Mouse (Mus musculus): ENCODE measurements around the gene Dpp7.

Gene Dpp7

DNA sequence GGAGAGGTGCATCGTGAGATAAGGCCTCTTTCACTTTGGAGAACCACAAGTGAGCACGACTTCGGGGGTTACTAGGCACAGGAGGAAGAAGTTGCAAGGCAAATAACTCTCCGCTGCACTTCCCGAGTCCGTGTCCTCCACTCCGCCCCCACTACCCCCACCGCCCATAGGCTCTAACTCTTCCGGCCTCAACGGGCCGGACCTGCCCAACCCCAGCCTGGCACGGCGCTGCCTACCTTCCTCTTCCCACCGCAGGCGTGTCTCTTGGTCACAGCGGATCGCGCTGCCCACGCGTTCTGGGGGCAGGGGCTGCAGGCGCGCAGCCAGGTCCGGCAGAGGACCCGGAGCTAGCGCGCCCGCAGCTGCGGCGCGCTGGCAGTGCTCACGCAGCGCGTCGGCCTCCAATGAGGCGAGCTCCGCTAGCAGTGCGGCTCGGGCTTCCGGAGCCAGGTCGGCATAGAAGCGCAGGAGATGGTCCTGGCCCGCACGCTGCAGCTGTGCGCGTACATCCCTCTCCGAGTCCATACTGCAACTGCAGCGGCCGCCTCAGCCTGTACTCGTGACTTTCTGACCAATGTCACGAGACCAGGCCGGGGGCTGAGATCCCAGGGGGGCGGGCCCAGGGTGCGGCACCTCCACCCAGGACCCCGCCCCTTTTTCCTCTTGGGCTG lies 9.1 kb upstream of the Dpp7 start, which contains the start of gene Uap1l1:
Gene Uap1l1 (minus strand): TSS at position 592 of the 671 bp plus-strand sequence.
- peak; percentile 92 to 93 for DNase-seq

DNA sequence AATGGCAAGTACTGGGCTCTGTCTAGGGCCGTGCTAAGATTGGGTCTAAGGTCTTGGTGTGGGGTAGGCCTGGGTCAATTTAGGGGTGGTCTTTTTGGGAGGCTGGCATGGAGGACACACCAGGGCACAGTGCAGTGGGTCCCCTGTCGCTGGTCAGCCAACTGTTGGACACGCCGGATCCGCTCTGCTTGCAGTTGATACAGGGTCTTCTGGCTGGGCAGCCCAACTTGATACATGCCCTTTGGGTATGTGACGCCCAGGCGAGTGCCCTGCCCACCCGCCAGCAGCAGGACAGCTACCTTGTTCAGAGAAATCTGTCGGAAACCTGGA lies 8.6 kb upstream of the Dpp7 start:
- no peak for DNase-seq

DNA sequence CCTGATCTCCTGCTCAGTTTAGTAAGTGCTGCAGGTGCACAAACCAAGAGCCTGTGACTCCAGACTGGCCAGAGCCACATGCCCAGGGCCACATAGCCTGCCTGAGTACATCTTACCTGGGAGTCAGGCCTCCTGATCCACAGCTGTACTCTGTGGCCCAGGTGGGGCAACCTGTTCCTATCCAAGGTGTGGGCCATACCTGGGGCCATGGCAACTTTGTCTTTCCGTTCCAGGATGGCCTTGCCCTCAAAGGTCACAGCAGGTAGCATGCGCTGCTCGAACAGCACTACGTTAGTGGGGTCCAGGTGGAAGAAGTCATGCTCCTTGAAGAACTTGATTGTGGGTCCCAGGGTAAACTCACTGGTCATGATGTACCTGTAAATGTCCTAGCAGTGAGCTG lies 8.2 kb upstream of the Dpp7 start:
- no peak for DNase-seq

DNA sequence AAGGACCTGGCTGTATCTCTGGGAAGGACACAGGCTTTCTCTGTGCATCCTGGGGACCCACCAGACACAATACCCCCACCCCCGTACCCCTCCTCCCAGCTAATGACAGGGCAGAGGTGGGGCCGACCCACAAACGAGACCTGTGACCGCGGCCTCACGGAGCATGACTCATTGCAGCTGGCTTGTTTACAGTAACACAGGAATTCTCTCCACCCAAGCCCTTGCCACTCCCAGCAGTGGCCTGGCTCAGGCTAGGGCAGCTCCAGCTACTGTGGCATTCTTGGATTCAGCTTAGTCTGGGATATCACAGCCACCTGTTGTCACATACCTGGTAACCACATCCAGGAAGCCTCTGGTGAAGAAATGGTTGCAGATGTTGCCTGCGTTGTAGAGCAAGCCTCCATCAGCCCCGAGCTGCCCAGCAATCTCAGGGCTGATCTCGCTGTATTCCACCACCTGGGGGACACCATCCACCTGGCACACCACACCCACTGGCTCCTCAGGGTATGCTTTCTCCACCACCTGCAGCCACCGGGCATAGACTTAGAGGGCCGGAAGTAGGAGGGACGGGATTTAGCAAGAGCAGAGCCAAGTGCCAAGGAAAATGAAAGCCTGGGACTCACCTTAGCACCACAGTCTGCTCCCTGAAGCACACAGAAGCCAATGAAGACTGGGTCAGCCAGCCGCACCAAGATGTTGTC lies 7.5 kb upstream of the Dpp7 start:
- DNase-seq, result peak; percentile 32 to 35

DNA sequence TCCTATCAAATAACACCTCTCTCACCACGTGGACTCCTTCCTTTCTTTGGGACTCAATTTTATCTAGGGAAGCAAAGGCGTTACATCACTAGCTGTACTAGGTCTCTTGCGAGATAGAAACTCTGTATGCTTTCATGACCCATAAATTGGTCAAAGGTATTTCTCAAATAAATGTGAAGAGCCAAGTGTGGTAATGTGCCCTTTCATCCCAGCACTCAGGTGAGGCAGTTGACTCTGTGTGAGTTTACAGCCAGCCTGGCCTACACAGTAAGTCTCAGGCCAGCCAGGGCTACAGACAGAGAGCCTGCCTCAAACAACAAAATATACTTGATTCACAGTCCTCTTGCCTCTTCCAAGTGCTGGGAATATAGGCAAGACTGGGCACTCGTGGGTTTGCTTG lies 3.7 kb upstream of the Dpp7 start:
- no peak for DNase-seq

DNA sequence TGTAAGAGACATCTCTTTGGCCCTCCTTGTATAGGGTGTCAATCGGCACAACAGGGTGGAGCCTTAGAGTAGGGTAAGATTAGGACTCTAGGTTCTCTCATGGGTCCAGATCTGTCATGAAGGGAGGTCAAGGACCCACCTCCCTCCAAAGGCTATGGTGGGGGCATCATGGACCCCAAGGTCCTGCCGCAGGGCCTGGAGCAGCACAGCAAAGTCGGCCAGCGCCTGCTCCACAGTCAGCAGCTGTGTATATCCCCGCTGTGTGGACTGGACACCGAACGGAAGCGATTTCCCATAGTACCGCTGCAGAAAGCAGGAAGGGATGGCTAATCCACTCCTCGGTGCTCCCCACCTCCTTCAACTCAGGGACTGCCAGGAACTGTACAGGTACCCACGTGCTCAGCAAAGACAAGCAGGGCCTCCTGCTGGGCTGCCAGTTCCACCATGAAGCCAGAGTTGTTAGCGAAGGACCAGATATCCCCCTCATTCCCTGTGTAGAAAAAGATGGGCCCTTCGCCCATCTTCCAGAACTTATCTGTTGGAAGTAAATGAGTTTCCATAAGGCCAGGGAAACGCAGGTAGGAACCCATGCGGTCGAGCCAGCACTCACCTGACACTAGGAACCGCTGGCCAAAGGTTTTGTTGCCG lies 616 bp downstream of the Dpp7 start:
- DNase-seq, result peak in 1 of 2 experiments; percentile 17

DNA sequence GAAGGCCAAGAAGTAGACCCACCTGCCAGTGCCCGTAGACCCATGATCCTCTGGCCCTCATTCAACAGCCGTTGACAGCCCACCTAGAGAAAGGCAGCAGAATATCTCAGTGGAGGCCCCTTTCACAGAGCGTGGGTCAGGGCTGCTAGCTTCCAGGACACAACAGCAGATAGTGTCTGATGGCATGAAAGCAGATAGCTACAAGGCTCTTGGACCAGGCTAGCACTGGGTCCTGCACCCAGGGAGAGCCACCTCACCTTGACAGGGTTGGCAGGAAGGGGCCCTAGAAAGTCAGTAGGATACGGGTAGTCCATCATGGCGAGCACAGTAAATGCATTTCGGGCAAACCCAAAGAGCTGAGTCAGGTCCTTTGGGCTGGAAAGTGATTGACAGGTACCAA lies 1.9 kb downstream of the Dpp7 start:
- DNase-seq, result no peak

DNA sequence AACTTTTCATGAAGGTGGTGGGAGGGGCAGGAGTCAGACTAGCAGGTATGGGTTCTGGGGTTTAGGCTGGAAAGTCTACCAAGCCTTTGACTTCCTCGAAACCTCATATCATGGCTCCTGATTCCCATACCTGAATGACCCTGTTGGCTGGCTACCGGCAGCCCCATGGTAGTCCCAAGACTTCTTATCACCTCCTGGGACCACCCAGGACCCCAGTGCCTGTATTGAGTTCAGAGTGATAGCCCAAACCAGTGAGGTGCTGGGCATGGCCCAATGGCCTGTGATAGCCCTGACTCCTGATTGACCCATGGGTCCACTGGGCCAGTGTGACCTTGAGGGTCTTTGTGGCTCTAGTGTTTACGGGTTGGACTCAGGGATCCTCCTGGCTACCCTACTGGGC lies 5.5 kb downstream of the Dpp7 start:
- no peak for DNase-seq

DNA sequence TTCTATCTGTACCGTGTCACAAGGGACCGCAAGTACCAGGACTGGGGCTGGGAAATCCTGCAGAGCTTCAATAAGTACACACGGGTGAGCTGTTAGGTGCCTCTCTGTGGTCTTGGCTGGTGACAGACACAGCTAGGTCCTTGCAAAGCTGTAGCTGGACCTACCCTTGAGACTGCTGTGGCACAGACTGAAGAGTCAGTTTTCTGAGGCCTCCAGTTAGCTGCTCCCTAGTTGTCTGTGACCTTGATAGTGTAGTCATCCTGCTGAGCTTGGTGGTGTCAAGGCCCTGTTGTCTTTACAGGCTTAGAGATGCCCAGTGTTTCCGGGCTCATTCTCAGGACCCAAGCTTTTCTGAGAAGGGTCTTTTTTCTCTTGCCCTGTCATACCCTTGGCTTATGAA lies 6.7 kb downstream of the Dpp7 start:
- DNase-seq, result no peak

DNA sequence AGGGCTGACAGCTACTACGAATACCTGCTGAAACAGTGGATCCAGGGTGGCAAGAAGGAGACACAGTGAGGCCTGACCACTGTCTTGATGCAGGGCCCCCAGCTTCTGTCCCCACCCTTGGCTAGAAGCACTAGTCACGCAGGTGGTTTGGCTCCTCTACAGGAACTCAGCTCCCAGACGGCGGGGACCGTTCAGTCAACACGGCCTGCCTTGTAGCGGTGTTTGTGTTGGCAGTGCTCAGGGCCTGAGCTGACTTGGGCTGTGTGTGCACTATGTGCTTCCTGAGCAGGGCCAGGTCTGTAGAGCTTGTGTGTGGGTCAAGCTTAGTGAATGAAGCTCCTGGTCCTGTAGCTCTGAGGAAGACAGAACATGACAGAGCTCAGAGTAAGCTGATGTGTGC lies 8.0 kb downstream of the Dpp7 start:
- peak in 1 of 2 experiments; percentile 22 for DNase-seq

DNA sequence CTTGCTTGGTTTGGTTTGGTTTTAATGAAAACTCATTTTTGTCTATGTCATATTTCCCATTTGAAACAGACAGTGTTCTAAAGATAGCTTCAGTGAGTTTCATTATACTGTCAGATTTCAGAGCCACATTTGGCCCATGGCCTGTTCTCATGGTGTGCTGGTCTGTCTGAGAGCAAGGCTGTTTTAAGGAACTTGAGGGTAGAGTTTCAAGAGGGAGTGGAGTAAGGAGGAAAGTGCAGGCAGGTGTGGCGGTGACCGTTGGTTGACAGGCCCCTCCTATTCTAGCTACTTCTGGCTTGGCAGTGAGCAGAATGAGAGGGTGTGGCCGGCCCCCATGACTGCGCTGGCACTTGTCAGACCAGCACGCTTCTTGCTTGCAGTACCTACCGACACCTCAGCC lies 17.9 kb downstream of the Dpp7 start:
- no peak for DNase-seq

DNA sequence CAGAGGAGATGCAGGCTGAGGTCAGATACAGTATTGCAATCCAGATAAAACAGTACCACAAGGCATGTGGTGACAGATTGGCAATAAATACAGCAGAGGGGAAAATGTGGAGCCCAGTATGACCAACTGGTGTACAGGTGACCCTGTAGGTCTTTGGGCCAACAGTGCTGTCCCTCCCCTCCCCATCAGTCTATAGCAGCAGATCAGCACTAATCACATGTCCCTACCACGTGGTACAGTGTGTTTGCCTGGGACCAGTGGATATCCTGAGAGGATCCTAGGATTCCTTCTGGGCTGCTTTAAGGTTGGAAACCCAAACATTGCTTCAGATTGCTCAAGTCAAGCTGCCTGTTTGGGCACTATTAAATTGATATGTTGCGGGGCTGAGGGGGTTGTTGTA lies 22.6 kb downstream of the Dpp7 start:
- DNase-seq, result no peak

DNA sequence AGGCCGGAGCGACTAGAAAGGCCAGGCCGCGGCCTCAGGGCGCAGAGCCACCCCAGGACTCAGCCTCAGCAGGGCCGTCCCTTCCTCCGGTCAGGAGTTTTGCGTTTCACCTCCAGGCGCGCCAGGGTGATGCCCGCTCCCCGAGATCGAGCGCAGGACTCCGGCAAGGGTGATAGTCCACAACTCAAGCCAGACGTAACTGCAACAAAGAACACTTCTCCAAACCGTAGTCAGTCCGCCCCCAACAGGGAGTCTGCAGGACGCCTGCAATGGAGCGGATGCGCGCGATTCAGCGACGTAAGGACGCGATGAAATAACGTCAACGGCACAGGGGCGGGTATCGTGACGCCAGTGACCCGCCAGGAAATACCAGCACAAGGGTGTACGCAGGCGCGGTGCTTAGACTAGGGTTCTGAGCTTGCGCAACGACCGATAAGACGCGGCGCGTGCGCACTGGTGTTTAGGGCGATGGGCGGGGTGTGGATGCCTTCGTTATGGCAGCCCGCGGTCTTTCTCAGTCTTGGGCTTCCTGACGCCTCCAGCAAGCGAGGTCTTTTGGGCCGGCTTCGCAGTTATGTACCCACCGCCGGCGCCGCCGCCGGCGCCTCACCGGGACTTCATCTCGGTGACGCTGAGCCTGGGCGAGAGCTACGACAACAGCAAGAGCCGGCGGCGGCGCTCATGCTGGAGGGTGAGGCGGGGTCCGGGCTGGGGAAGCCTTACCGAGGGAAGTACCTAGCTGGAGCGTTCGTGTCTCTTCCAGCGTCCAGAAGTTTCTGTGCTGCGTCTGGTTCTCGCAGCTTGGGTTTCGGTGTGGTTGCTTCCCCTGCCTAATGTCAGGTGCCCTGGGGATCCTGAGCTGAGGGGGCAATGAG lies 23.6 kb downstream of the Dpp7 start, which contains the start of gene Man1b1:
Gene Man1b1 (plus strand): TSS at position 53 of the 875 bp plus-strand sequence.
- DNase-seq, result peak; percentile 99 to 100

DNA sequence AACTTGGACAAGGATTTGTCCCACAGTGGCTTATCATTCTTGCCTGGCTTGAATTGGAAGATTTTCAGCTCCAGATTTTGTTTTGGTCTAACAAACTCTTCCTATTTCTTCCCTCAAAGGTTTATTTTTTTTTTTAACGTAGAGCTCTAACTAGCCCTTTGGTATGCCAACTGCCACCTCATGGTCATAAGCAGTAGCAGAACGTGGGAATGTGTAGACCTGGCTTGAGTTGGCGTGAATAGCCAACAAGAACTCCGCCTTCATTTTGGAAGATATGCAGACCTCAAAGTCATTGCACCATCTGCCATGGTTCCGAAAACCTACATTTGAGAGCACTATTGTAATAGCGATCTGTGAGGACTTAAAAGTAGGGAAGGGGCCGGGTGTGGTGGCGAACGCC lies 24.7 kb downstream of the Dpp7 start:
- no peak for DNase-seq

DNA sequence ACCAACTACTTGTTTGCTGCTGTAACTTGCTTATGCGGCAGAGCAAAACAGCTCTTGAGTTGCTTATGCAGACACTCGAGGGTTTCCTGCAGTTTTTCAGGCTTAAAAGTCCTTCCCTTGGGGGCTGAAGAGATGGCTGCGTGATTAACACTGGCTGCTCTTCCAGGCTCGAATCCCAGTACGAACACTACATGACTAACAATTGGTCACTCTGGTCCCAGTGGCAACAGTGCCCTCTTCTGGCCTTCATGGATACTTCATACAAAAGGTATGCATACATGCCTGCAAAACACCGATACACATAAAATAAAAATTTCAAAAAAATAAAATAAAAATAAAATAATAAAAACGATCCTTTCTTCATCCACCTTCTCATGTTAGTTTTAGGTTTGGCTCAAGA lies 27.7 kb downstream of the Dpp7 start:
- peak; percentile 47 to 73 for DNase-seq

DNA sequence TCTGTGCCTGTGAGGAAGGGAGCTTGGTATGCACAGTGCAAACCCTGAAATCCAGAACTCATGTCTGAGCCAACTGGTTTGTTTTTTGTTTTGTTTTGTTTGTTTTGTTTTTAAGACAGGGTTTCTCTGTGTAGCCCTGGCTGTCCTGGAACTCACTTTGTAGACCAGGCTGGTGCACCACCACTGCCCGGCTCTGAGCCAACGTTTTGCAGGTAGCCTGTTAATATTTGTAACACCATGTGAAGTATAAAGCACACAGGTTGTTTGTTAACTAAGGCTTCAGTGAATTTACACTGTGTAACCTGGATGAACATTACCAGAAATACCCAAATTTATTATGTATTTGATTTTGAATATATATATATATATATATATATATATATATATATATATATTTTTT lies 30.1 kb downstream of the Dpp7 start:
- peak; percentile 29 to 74 for DNase-seq

DNA sequence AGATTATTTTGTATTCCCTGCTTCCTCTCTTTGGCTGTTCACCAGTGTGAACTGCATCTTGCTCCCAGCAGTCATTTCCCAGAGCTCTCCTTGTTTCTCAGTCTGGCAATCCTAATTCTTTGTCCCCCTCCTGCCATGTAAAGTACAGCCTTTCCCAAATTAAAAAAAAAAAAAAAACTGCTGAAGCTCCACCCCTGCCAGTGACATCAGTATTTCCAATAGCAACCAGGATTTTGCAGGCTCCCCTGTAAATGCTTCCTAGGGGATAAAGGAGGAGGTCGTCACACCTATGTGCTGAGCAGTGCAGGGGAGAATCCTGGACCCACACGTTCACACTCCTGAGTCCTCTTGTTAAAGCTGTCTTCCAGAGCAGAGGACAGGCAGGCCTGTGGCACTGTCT lies 36.1 kb downstream of the Dpp7 start:
- DNase-seq, result no peak

DNA sequence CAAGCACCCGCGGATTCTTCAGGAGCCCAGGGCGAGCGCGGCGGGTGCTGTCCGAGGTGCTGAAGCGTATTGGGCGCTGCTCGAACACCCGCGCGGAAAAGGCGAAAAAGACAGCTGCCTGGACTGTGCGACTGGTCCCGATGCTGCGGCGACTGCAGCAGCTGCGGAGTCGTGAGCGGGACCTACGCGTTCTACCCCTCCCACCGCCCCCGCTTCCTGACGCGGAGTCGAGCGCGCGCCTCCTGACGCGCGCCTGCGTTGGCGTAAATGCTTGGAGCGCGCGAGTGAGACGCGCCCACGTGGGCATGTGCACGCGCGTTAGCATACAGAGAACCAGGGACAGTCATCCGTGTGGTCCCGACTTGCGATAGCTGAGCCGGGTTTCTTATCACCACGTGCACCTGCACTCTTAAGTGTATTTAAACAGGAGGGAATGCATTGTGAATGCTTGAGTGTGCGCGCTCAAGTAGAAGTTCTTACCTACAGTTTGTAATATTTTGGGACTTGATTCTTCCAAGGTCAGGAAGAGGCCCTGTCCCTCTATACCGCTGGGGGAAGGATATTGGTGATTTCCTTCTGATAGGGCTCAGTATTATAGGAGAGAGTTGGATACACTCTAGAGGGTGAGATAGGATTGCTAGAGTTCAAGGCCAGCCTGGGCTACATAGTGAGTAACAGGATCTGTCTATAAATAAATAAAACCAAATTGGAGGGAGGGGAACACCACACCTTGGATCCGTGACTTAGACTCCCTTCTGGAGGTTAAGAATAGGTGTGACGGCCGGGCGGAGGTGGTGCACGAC lies 37.0 kb downstream of the Dpp7 start, which contains the start of gene Grin1:
Gene Grin1 (minus strand): TSS at position 217 of the 803 bp plus-strand sequence.
- DNase-seq, result peak; percentile 40 to 85

DNA sequence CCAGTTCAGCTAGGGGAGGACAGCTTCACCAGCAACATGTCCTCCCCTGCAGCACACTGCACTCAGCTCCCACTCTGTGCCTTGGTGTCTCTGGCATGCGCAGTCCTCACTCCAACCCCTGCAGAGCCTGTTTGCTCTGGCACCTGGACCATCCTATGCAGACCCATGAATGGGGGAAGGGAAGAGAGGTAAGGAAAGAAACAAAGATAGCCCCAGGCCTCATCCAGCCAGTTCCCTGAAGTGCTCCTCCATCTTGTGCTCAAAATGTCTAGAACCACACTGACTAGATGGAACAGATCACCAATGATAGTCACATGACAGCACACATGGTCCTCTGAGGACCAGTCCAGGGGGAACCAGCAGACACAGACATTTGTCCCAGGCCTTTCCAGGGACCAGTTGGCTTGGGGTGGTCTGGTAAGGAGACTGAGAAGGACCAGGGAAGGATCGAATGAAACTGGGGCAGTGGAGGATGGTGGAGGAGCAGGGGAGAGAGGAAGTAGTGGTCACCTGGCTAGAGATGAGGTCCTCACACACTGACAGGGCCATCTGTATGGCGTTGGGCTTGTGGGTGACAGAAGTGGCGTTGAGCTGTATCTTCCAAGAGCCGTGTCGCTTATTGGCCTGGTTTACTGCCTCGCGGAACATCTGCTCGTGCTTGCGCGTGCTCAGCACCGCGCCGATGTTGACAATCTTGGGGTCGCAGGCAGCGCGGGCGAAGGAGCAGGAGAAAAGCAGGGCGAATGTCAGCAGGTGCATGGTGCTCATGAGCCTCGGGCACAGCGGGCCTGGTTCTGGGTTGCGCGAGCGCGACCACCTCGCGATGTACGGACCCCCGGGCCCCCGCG lies 37.8 kb downstream of the Dpp7 start:
- DNase-seq, result no peak

DNA sequence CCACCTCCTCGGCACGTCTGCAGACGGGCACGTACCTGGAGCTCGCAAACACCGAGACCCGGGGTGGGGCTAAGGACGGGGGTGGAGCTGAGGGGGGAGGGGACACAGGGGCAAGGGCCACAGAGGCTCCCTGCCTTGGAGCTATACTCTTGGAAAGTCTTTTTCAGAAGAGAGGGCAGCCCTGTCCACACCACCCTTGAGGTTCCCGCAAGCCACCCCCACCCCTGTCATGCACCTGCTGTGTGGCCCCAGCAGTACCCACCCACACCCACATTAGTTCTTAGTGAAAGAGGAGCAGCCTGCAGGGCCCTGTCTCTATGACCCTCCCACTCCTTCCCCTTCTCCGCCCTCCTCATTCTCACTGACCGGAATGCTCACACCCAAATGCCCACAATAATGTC lies 44.7 kb downstream of the Dpp7 start:
- no peak for DNase-seq

DNA sequence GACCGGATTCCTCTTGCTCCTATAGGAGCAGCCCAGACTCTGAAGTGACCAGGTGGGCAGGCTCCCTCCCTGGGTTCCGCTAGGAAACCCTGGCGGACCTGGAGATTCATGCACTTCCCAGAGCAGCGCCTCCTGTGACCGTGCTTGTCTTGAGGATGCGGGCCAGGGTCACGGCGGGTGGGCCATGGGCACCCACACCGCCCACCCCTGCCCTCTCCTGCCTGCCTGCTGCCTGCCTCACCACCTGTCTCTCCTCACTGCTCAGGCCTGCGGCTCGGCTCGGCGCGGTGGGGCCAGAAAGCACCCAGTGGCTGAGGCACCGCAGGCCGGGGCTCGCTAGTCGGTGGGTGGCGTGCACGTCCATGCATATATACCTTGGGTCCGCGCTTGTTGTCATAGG lies 45.2 kb downstream of the Dpp7 start:
- DNase-seq, result no peak
